Mouse (Mus musculus) embryonic fibroblast, embryonic 13.5 days (primary cell): ENCODE data around the gene Fignl2.

Experiments
- CTCF ChIP-seq: IDR thresholded peaks from 2 replicates; pipeline ENCODE4 v1.5.1; 2011; ENCODE audit warnings: mild to moderate bottlenecking, control low read depth, low read length, moderate library complexity, borderline replicate concordance; ENCODE audit not compliant: insufficient read depth
- POLR2A ChIP-seq: IDR thresholded peaks from 2 replicates; pipeline ENCODE4 v1.6.1; 2011; ENCODE audit warnings: low read depth, mild to moderate bottlenecking, control low read depth, low read length, moderate library complexity

- no peak for TF ChIP-seq CTCF
- no peak for TF ChIP-seq POLR2A
These were observed 8.1 kb upstream of the Fignl2 start for GRCm38 (mm10) chr15:101086451-101086850.
